16 mouse cellular contexts compared by ENCODE assay signal in the genomic region with DNA sequence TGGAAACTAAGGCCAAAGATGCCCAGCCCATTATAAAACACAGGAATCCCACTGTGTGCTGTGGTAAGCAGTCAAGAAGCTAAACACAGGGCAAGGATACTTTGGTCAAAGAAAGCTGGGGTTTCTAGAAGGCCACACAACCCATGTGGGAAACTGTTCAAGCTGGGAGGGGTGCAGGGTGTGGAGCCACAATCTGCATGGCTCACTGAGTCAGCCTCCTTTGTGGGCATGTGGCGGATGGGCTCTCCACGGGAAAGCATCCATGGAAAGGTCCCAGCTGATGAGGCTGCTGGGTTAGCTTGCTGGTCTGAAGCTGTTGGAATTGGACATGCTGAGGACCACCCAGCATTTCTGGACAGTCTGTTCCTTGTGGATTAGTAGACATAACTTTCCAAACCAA.
"Had no signal": no experiment of that assay in that cellular context is flagged by ENCODE, and none has a peak within 500 bp of the region (broad histone marks: within the 10 kb centered on the region; RNA-seq: fewer than 3 reads in every experiment).

No protein-coding gene starts in this region.

- H3K9me3 ChIP-seq: limb, embryonic 12.5 days; midbrain, embryonic 10.5 days; neural tube, embryonic 12.5 days had no signal

- H3K36me3 ChIP-seq: neural tube, embryonic 12.5 days had no signal

- H3K9ac ChIP-seq: limb, embryonic 12.5 days; liver, embryonic 14.5 days; neural tube, embryonic 12.5 days had no signal

- H3K27me3 ChIP-seq: limb, embryonic 12.5 days; neural tube, embryonic 12.5 days had no signal

- H3K4me1 ChIP-seq: limb, embryonic 12.5 days; neural tube, embryonic 12.5 days had no signal

- H3K4me2 ChIP-seq: limb, embryonic 12.5 days; neural tube, embryonic 12.5 days had no signal

- DNase-seq: kidney, adult 8-10 months; kidney, postnatal 25 days; layer of hippocampus, adult 9-11 months; layer of hippocampus, postnatal 36 days; lung, adult 18-20 months; lung, postnatal 10 days; lung, postnatal 4 days; midbrain, embryonic 14.5 days; retina, postnatal 1 day; right cerebral cortex, postnatal 4 days; spleen, adult 18-20 months; thymus, postnatal 36 days had no signal

- H3K4me3 ChIP-seq: limb, embryonic 12.5 days; midbrain, embryonic 10.5 days; neural tube, embryonic 12.5 days had no signal

- H3K27ac ChIP-seq: limb, embryonic 12.5 days; liver, embryonic 14.5 days; midbrain, embryonic 10.5 days; neural tube, embryonic 12.5 days had no signal
